Mouse (Mus musculus): ENCODE measurements around the gene Siae. TPM values are rescaled to one million over a fixed set of nuclear protein-coding genes. Genes with fewer than 3 reads are reported as not detected.
A peak's percentile ranks its signal among the peaks of the same experiment; 100 is the strongest.

Gene Siae
- polyA plus RNA-seq, 1 experiment from 2014 or later: 7.7 TPM

DNA sequence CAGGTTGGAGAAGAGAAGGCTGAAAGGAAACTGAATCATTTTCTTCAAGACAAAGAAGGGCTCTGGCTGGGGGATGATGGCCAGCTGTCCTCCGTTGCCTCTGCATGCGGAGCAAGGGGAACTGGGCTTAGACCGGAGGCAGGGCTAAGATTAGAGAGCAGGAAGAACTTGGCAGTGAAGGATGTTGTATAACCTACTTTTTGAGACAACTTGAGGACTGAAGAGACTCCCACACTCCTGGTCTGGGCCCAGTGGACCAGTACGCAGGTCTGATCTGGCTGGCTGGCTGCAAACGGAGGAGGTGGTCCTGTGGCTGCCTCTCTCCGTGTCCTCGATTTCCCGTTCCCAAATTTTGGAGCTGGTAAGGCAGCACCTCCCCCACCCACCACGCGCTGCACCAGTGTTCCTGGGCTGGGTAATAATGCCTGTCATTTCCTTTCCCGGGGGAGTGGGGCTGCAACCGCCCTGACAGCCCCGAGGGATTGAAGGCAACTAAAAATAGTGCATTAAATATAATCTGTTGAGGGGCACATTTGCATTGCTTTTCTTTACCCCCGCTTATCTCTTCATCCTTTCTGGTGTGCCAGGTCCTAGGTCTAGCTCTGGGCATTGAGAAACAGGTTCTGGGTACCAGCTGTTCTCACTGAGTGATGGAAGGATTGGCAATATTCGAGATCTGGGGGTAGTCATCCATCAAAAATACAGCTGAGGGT lies 12.6 kb downstream of the Siae start:
- Histone ChIP-seq H3K9ac (replicated peaks; ENCODE audit: low read depth) (no peak overlapping the region), H3K4me1 (ENCODE audit: insufficient read depth, low read depth, low read length) (peaks cover 7% of the 10 kb centered on the region; the same call in 1 of the 2 replicates), H3K4me3 (ENCODE audit: low read depth, low read length) (no peak overlapping the region), H3K27me3 (replicated peaks; ENCODE audit: insufficient read depth, low read length) (no peaks in the 10 kb centered on the region), H3K4me2 (replicated peaks; ENCODE audit: low read depth, low read length) (peak overlapping the region; percentile 33), H3K27ac (ENCODE audit: low read length) (peak overlapping the region; percentile 12; the same call in 1 of the 2 replicates), H3K9me3 (ENCODE audit: low read length) (no peaks in the 10 kb centered on the region), H3K36me3 (ENCODE audit: insufficient read depth, low read length) (no peaks in the 10 kb centered on the region)
- WGBS: 28% methylated on average over 15 of the region's 15 CpGs
- no peak for DNase-seq (ENCODE audit: low spot score)
- TF ChIP-seq EP300 (IDR thresholded peaks at IDR 0.05) (no peak), CTCF (IDR thresholded peaks at IDR 0.05) (no peak)
- ATAC-seq: peak; percentile 57

DNA sequence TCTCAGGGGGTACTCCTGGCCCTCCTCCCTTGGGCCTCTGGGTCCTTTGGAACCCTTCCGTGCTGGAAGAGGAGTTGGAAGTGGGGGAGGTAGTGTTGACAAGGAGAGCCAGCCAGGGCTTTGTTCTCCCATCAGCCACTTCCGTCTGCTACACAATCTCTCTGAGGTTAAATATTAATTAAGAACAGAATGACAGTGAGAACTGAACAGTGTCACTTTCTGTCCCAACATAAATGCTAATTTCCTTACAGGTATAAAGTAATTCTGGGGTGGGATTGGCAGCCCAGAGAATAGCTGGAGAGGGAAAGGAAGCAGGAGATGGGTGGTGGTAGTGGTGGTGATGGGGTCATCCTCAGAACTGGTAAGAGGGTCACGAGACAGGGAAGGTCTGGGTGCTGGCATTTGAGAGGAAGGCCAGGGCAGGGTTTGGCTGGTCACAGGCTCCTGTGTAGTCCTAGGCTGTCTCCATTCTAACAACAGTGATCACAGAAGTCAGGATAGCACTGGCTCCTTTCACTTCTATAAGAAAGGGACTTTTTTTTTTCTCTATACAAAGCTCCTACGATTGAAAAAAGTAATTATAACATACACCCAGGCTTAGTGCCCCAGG lies 13.2 kb downstream of the Siae start:
- Histone ChIP-seq H3K4me1 (ENCODE audit: insufficient read depth, low read depth, low read length) (peaks cover 7% of the 10 kb centered on the region; the same call in 1 of the 2 replicates), H3K4me3 (ENCODE audit: low read depth, low read length) (no peak overlapping the region), H3K4me2 (replicated peaks; ENCODE audit: low read depth, low read length) (peak overlapping the region; percentile 33; the same call in 1 of the 2 replicates)

GRCm38 (mm10) chr9:37569231-37569835 lies 13.8 kb downstream of the Siae start:
- Histone ChIP-seq H3K4me2 (replicated peaks; ENCODE audit: low read depth, low read length) (no peak overlapping the region), H3K9ac (replicated peaks; ENCODE audit: low read depth) (no peak overlapping the region), H3K4me1 (ENCODE audit: insufficient read depth, low read depth, low read length) (peaks cover 7% of the 10 kb centered on the region; the same call in 1 of the 2 replicates), H3K36me3 (ENCODE audit: insufficient read depth, low read length) (no peaks in the 10 kb centered on the region), H3K27ac (ENCODE audit: low read length) (no peak overlapping the region), H3K4me3 (ENCODE audit: low read depth, low read length) (no peak overlapping the region), H3K9me3 (ENCODE audit: low read length) (no peaks in the 10 kb centered on the region), H3K27me3 (replicated peaks; ENCODE audit: insufficient read depth, low read length) (no peaks in the 10 kb centered on the region)
- ATAC-seq (no peak; the same call in 1 of the 2 replicates), DNase-seq (ENCODE audit: low spot score) (no peak)
- no peak for TF ChIP-seq EP300 (IDR thresholded peaks at IDR 0.05)
- WGBS: 44% methylated on average over 2 of the region's 2 CpGs

More for the DNA sequence above, 13.2 kb downstream of the Siae start:
- peak overlapping the region; percentile 12; the same call in 1 of the 2 replicates for H3K27ac ChIP-seq (ENCODE audit: low read length)
- no peaks in the 10 kb centered on the region for H3K36me3 ChIP-seq (ENCODE audit: insufficient read depth, low read length)
- H3K9ac ChIP-seq (replicated peaks; ENCODE audit: low read depth): no peak overlapping the region
- 29% methylated on average over 4 of the region's 4 CpGs for WGBS
- ATAC-seq (0 out of 2 replicates have a peak, but pooled peaks have one; percentile 38), DNase-seq (ENCODE audit: low spot score) (no peak)
- TF ChIP-seq CTCF (IDR thresholded peaks at IDR 0.05): no peak
- TF ChIP-seq EP300 (IDR thresholded peaks at IDR 0.05): no peak
- no peaks in the 10 kb centered on the region for H3K27me3 ChIP-seq (replicated peaks; ENCODE audit: insufficient read depth, low read length)
- H3K9me3 ChIP-seq (ENCODE audit: low read length): no peaks in the 10 kb centered on the region

GRCm38 (mm10) chr9:37572204-37572876 lies 16.8 kb downstream of the Siae start:
- no peak for DNase-seq (ENCODE audit: low spot score)
- Histone ChIP-seq H3K9me3 (ENCODE audit: low read length) (no peaks in the 10 kb centered on the region), H3K27ac (ENCODE audit: low read length) (no peak overlapping the region), H3K4me1 (ENCODE audit: insufficient read depth, low read depth, low read length) (peaks cover 7% of the 10 kb centered on the region; the same call in 1 of the 2 replicates), H3K9ac (replicated peaks; ENCODE audit: low read depth) (no peak overlapping the region), H3K4me2 (replicated peaks; ENCODE audit: low read depth, low read length) (no peak overlapping the region), H3K27me3 (replicated peaks; ENCODE audit: insufficient read depth, low read length) (no peaks in the 10 kb centered on the region), H3K36me3 (ENCODE audit: insufficient read depth, low read length) (no peaks in the 10 kb centered on the region), H3K4me3 (ENCODE audit: low read depth, low read length) (no peak overlapping the region)
- 49% methylated on average over 3 of the region's 3 CpGs for WGBS
- TF ChIP-seq CTCF (IDR thresholded peaks at IDR 0.05) (no peak), EP300 (IDR thresholded peaks at IDR 0.05) (no peak)
- ATAC-seq: no peak

- Histone ChIP-seq H3K27ac (ENCODE audit: low read length) (no peak overlapping the region), H3K4me1 (ENCODE audit: insufficient read depth, low read depth, low read length) (no peaks in the 10 kb centered on the region), H3K4me3 (ENCODE audit: low read depth, low read length) (no peak overlapping the region), H3K27me3 (replicated peaks; ENCODE audit: insufficient read depth, low read length) (no peaks in the 10 kb centered on the region), H3K9ac (replicated peaks; ENCODE audit: low read depth) (no peak overlapping the region), H3K36me3 (ENCODE audit: insufficient read depth, low read length) (no peaks in the 10 kb centered on the region), H3K9me3 (ENCODE audit: low read length) (no peaks in the 10 kb centered on the region), H3K4me2 (replicated peaks; ENCODE audit: low read depth, low read length) (no peak overlapping the region)
- TF ChIP-seq EP300 (IDR thresholded peaks at IDR 0.05) (no peak), CTCF (IDR thresholded peaks at IDR 0.05) (no peak)
- ATAC-seq (no peak), DNase-seq (ENCODE audit: low spot score) (no peak)
- 45% methylated on average over 14 of the region's 14 CpGs for WGBS
These were observed 21.0 kb downstream of the Siae start for GRCm38 (mm10) chr9:37576436-37576930.

- no peaks in the 10 kb centered on the region for H3K9me3 ChIP-seq (ENCODE audit: low read length)
- H3K4me2 ChIP-seq (replicated peaks; ENCODE audit: low read depth, low read length): no peak overlapping the region
- no peak overlapping the region for H3K9ac ChIP-seq (replicated peaks; ENCODE audit: low read depth)
- H3K4me1 ChIP-seq (ENCODE audit: insufficient read depth, low read depth, low read length): no peaks in the 10 kb centered on the region
- H3K4me3 ChIP-seq (ENCODE audit: low read depth, low read length): no peak overlapping the region
- ATAC-seq (no peak), DNase-seq (ENCODE audit: low spot score) (no peak)
- H3K27ac ChIP-seq (ENCODE audit: low read length): no peak overlapping the region
- TF ChIP-seq CTCF (IDR thresholded peaks at IDR 0.05) (no peak), EP300 (IDR thresholded peaks at IDR 0.05) (no peak)
- no peaks in the 10 kb centered on the region for H3K27me3 ChIP-seq (replicated peaks; ENCODE audit: insufficient read depth, low read length)
- H3K36me3 ChIP-seq (ENCODE audit: insufficient read depth, low read length): no peaks in the 10 kb centered on the region
- 89% methylated on average over 5 of the region's 5 CpGs for WGBS
These were observed 28.1 kb downstream of the Siae start for GRCm38 (mm10) chr9:37583594-37583993.
